Mouse (Mus musculus) cerebellum, adult 2 months (tissue): ENCODE data around the gene Chchd1. TPM values are rescaled to one million over a fixed set of nuclear protein-coding genes. Genes with fewer than 3 reads are reported as not detected.

Source experiments
- DNase-seq, 2 experiments: peaks; one replicate each; pipeline ENCODE4 v3.0.0; 2021
- H3K27ac ChIP-seq: fragments of 200-500 bp; 2 replicates; pipeline ENCODE4 v1.5.1; 2012; ENCODE audit warnings: low read length, control low read depth, inconsistent platforms; ENCODE audit not compliant: insufficient read depth
- H3K27me3 ChIP-seq: fragments of 200-500 bp; 2 replicates; pipeline ENCODE4 v1.6.1; 2012; ENCODE audit warnings: inconsistent platforms, mild to moderate bottlenecking, low read length, moderate library complexity; ENCODE audit not compliant: control insufficient read depth, insufficient read depth
- H3K4me1 ChIP-seq: fragments of 200-500 bp; 2 replicates; pipeline ENCODE4 v1.6.1; 2011; ENCODE audit warnings: low read length; ENCODE audit not compliant: control insufficient read depth, insufficient read depth
- H3K4me3 ChIP-seq: fragments of 200-500 bp; replicated peaks from 2 replicates; pipeline ENCODE3; 2011; ENCODE audit warnings: mild to moderate bottlenecking, low read depth, low read length, control low read depth; ENCODE audit not compliant: insufficient read depth
- CTCF ChIP-seq: fragments of 200-500 bp; IDR thresholded peaks from 2 replicates; pipeline ENCODE4 v1.5.1; 2011; ENCODE audit warnings: low read depth, mild to moderate bottlenecking, control low read depth, low read length, moderate library complexity, borderline replicate concordance; ENCODE audit not compliant: insufficient read depth
- POLR2A ChIP-seq: fragments of 200-500 bp; IDR thresholded peaks from 2 replicates; pipeline ENCODE4 v1.6.1; 2011; ENCODE audit warnings: low read length, control low read depth, borderline replicate concordance; ENCODE audit not compliant: insufficient read depth
- WGBS: fragments of 180-500 bp; shearing (Covaris S2); methylation state at CpG from one replicate; pipeline ENCODE4 v1.1.7; 2018; 5-methylcytosine and 5-hydroxymethylcytosine counted together
- polyA plus RNA-seq: library from polyadenylated mRNA; depleted of rRNA; stranded (reverse); fragments of >200 nt; gene quantifications from 2 replicates; pipeline ENCODE4 v1.2.3, GENCODE M21; 2012

Gene Chchd1
- polyA plus RNA-seq, 1 experiment, result 115 TPM

GRCm38 (mm10) chr14:20723006-20723405 lies 20.2 kb downstream of the Chchd1 start:
- Histone ChIP-seq H3K27ac (no peak overlapping the region), H3K4me3 (no peak overlapping the region), H3K27me3 (no peaks in the 10 kb centered on the region), H3K4me1 (no peaks in the 10 kb centered on the region)
- DNase-seq, result no peak
- WGBS, result 86% methylated on average over 12 of the region's 12 CpGs
- TF ChIP-seq CTCF (no peak), POLR2A (no peak)

- H3K4me3 ChIP-seq, result no peak overlapping the region
- H3K27ac ChIP-seq, result no peak overlapping the region
- peak; percentile 67 to 74 for DNase-seq
- 2% methylated on average over 5 of the region's 5 CpGs for WGBS
- H3K4me1 ChIP-seq, result no peaks in the 10 kb centered on the region
- peak; percentile 76 for TF ChIP-seq CTCF
- TF ChIP-seq POLR2A, result no peak
- H3K27me3 ChIP-seq, result no peaks in the 10 kb centered on the region
Measured at GRCm38 (mm10) chr14:20724043-20724442, 21.2 kb downstream of the Chchd1 start.

GRCm38 (mm10) chr14:20725660-20726339 lies 23.0 kb downstream of the Chchd1 start:
- TF ChIP-seq POLR2A, result no peak
- no peak for TF ChIP-seq CTCF
- Histone ChIP-seq H3K4me3 (no peak overlapping the region), H3K4me1 (no peaks in the 10 kb centered on the region), H3K27me3 (no peaks in the 10 kb centered on the region), H3K27ac (no peak overlapping the region)
- WGBS, result 80% methylated on average over 6 of the region's 6 CpGs
- DNase-seq, result no peak

GRCm38 (mm10) chr14:20729871-20730270 lies 27.1 kb downstream of the Chchd1 start:
- no peak for DNase-seq
- no peak for TF ChIP-seq POLR2A
- TF ChIP-seq CTCF, result no peak
- Histone ChIP-seq H3K27me3 (no peaks in the 10 kb centered on the region), H3K4me1 (peaks cover 3% of the 10 kb centered on the region; the same call in 1 of the 2 replicates), H3K4me3 (no peak overlapping the region), H3K27ac (no peak overlapping the region)
- WGBS, result 86% methylated on average over 9 of the region's 9 CpGs

GRCm38 (mm10) chr14:20730853-20731602 lies 28.2 kb downstream of the Chchd1 start:
- DNase-seq, result no peak
- TF ChIP-seq POLR2A, result no peak
- Histone ChIP-seq H3K4me1 (peaks cover 3% of the 10 kb centered on the region; the same call in 1 of the 2 replicates), H3K27ac (no peak overlapping the region), H3K4me3 (no peak overlapping the region), H3K27me3 (no peaks in the 10 kb centered on the region)
- 85% methylated on average over 9 of the region's 9 CpGs for WGBS

- 43% methylated on average over 12 of the region's 12 CpGs for WGBS
- Histone ChIP-seq H3K4me1 (peaks cover 3% of the 10 kb centered on the region; the same call in 1 of the 2 replicates), H3K27ac (peak overlapping the region; percentile 83; the same call in 1 of the 2 replicates), H3K27me3 (no peaks in the 10 kb centered on the region), H3K4me3 (peak overlapping the region; percentile 86)
- DNase-seq, result no peak
- TF ChIP-seq POLR2A (no peak), CTCF (no peak)
Measured at GRCm38 (mm10) chr14:20733041-20733951, 30.5 kb downstream of the Chchd1 start.

- peak; percentile 65 for TF ChIP-seq POLR2A
- TF ChIP-seq CTCF, result no peak
- H3K4me3 ChIP-seq, result peak within 1 kb of the TSS; percentile 86
Measured at GRCm38 (mm10) chr14:20733952-20734774, 31.4 kb downstream of the Chchd1 start, which contains the start of gene Ndst2. Gene Ndst2 (minus strand): TSS chr14:20734562.

More at GRCm38 (mm10) chr14:20733952-20734774, 31.4 kb downstream of the Chchd1 start, which contains the start of gene Ndst2:
- peak within 1 kb of the TSS; percentile 83 for H3K27ac ChIP-seq
- under 1% methylated on average over 81 of the region's 81 CpGs for WGBS
- peaks cover 3% of the 10 kb centered on the region; the same call in 1 of the 2 replicates for H3K4me1 ChIP-seq
- DNase-seq, result peak; percentile 90 to 94
- H3K27me3 ChIP-seq, result no peaks in the 10 kb centered on the region
